ENCODE assay signal across 8 mouse cellular contexts in genomic region chrX:169985796-169986195, GRCm38 (mm10). TPM values are rescaled to one million over a fixed set of nuclear protein-coding genes. Genes with fewer than 3 reads are reported as not detected.
A peak's percentile ranks its signal among the peaks of the same experiment; 100 is the strongest.
DNase-seq lines count a peak whose midpoint lies in the region; ATAC-seq lines count a peak whose summit lies in the region.
"Not testable (repeated sequence)": the region's sequence is repeated elsewhere in the genome, so short reads cannot be mapped to it uniquely, and the experiment has no call there.

No protein-coding gene starts in this region.

- not testable (repeated sequence) for H3K4me3 ChIP-seq in hindbrain, embryonic 15.5 days

- H3K27me3 ChIP-seq in hindbrain, embryonic 15.5 days: not testable (repeated sequence)

- H3K9ac ChIP-seq in hindbrain, embryonic 15.5 days: not testable (repeated sequence)

- DNase-seq in ZHBTc4 (ENCODE audit: low read depth, low spot score): peak; percentile 82
- peak; percentile 48 to 57 for DNase-seq in cerebellum, postnatal 14 days
- DNase-seq in frontal cortex, postnatal 14 days (ENCODE audit: low spot score in 2 of 2): peak; percentile 59 to 72
- peak; percentile 75 for DNase-seq in left cerebral cortex, adult 11 months (ENCODE audit: low spot score)
- peak; percentile 63 to 68 for DNase-seq in lung, postnatal 4 days
- DNase-seq in ovary, adult 18-20 months (ENCODE audit: low spot score): peak; percentile 70
- peak; percentile 63 for DNase-seq in thymus, postnatal 14 days

- H3K27ac ChIP-seq in hindbrain, embryonic 15.5 days (replicated peaks): not testable (repeated sequence)

- peaks cover 66% of the 10 kb centered on the region for H3K36me3 ChIP-seq in hindbrain, embryonic 15.5 days

- H3K9me3 ChIP-seq in hindbrain, embryonic 15.5 days: peaks cover 44% of the 10 kb centered on the region

- not testable (repeated sequence) for H3K4me2 ChIP-seq in hindbrain, embryonic 15.5 days

- H3K4me1 ChIP-seq in hindbrain, embryonic 15.5 days (replicated peaks): not testable (repeated sequence)

- peak; percentile 21; the same call in 1 of the 2 replicates for ATAC-seq in hindbrain, embryonic 15.5 days (ENCODE audit: low FRiP score, low read depth)

- 83% methylated on average over 18 of the region's 18 CpGs for WGBS in hindbrain, embryonic 15.5 days

RNA-seq across cellular contexts. Expression of gene Gm21887, which starts 23.7 kb away (rescaled TPM):
- polyA plus RNA-seq in hindbrain, embryonic 15.5 days (2015; fragmentation: Nextera tagmentation; extraction: Ambion mirVana): 195 and 248 TPM in 2 replicates
